Mouse (Mus musculus): ENCODE results near the gene Slc20a1.

DNA sequence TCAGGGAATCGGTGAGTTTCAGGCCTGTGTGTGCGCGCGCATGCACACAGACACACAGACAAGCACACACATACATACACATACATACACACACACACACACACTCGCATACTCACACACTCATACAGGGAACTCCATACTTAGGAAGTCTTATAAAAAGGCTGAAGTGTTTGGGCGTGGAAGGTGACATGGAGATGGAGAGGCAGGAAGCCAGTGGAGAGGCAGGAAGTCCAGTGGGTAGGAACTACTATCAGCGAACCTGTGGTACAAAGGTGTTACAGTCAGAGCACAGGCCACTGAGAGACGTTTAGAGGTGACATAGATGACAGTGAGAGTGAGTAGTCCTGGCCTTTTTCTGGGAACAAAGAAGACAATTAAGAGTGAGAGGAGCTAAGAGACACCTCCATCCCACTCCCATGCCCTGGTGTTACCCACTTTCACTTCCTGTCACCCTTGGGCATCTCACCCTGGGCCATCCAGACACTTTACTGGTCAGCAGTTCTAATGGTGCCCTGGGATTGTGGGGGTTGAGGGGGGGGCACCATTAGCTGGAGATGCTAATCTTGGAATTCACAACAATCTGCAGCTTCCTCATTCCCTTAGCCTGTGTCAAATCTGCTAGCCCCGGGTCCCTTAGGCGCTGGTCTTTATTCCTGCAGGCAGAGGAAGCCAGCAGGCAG is 12.8 kb upstream of the Slc20a1 start:
- TF ChIP-seq CTCF (IDR thresholded peaks at IDR 0.05; ENCODE audit: control insufficient read depth, insufficient read depth, low read length) (no peak), POLR2A (IDR thresholded peaks at IDR 0.05; ENCODE audit: borderline replicate concordance, control insufficient read depth, low read depth, low read length) (no peak)
